Comparison of ENCODE assay signal across 9 mouse cellular contexts in genomic region chr3:151836451-151836850, GRCm38 (mm10). TPM values are rescaled to one million over a fixed set of nuclear protein-coding genes. Genes with fewer than 3 reads are reported as not detected.
A peak's percentile ranks its signal among the peaks of the same experiment; 100 is the strongest.
DNase-seq lines count a peak whose midpoint lies in the region; ATAC-seq lines count a peak whose summit lies in the region.
"Had no signal": no experiment of that assay in that cellular context is flagged by ENCODE, and none has a peak within 500 bp of the region (broad histone marks: within the 10 kb centered on the region; RNA-seq: fewer than 3 reads in every experiment).

No protein-coding gene starts in this region.

- H3K4me2 ChIP-seq in kidney, embryonic 14.5 days (replicated peaks; ENCODE audit: low read depth, low read length): peak overlapping the region; percentile 95
- H3K4me2 ChIP-seq in forebrain, embryonic 12.5 days: peak overlapping the region; percentile 92
- H3K4me2 ChIP-seq in neural tube, embryonic 13.5 days: peak overlapping the region; percentile 74

- whole genome bisulfite sequencing in kidney, embryonic 14.5 days: 9% methylated on average over 5 of the region's 5 CpGs
- WGBS in forebrain, embryonic 12.5 days: 6% methylated on average over 5 of the region's 5 CpGs
- WGBS in limb, embryonic 10.5 days: 8% methylated on average over 5 of the region's 5 CpGs
- WGBS in neural tube, embryonic 13.5 days: 4% methylated on average over 5 of the region's 5 CpGs

- no peak for ATAC-seq in kidney, embryonic 14.5 days (ENCODE audit: low FRiP score, low TSS enrichment)
- no peak for ATAC-seq in forebrain, embryonic 12.5 days (ENCODE audit: low FRiP score)
- ATAC-seq in neural tube, embryonic 13.5 days (ENCODE audit: low read depth): 0 out of 2 replicates have a peak, but pooled peaks have one; percentile 5
- no peak for ATAC-seq in megakaryocyte-erythroid progenitor cell, adult 5-6 weeks (replicated peaks; ENCODE audit: low FRiP score, low TSS enrichment, poor library complexity, severe bottlenecking)

- no peak for DNase-seq in kidney, adult 11 months
- no peak for DNase-seq in limb, embryonic 10.5 days (ENCODE audit: low spot score)
- DNase-seq in cerebellum, postnatal 14 days: no peak
- DNase-seq in thymus, adult 18-20 months: no peak

- 0 out of 2 replicates have a peak, but pooled peaks cover 4% of the 10 kb centered on the region for H3K4me1 ChIP-seq in kidney, embryonic 14.5 days (ENCODE audit: control insufficient read depth, insufficient read depth, low read length)
- H3K4me1 ChIP-seq in forebrain, embryonic 12.5 days: peaks cover 14% of the 10 kb centered on the region
- H3K4me1 ChIP-seq in limb, embryonic 10.5 days: peaks cover 21% of the 10 kb centered on the region
- peaks cover 13% of the 10 kb centered on the region for H3K4me1 ChIP-seq in neural tube, embryonic 13.5 days (replicated peaks)

- H3K27ac ChIP-seq in kidney, embryonic 14.5 days (ENCODE audit: low read depth, low read length): peak overlapping the region; percentile 26; the same call in 1 of the 2 replicates
- no peak overlapping the region for H3K27ac ChIP-seq in forebrain, embryonic 12.5 days
- H3K27ac ChIP-seq in limb, embryonic 10.5 days: no peak overlapping the region
- H3K27ac ChIP-seq in neural tube, embryonic 13.5 days (replicated peaks): no peak overlapping the region

- peak overlapping the region; percentile 57; the same call in 1 of the 2 replicates for H3K4me3 ChIP-seq in kidney, embryonic 14.5 days (ENCODE audit: low read length)
- peak overlapping the region; percentile 49 for H3K4me3 ChIP-seq in forebrain, embryonic 12.5 days (replicated peaks)
- H3K4me3 ChIP-seq in limb, embryonic 10.5 days: peak overlapping the region; percentile 59
- peak overlapping the region; percentile 43; the same call in 1 of the 2 replicates for H3K4me3 ChIP-seq in neural tube, embryonic 13.5 days

- H3K9ac ChIP-seq in kidney, embryonic 14.5 days (ENCODE audit: low read depth, low read length): peak overlapping the region; percentile 48; the same call in 1 of the 2 replicates
- no peak overlapping the region for H3K9ac ChIP-seq in forebrain, embryonic 12.5 days
- no peak overlapping the region; the same call in 1 of the 2 replicates for H3K9ac ChIP-seq in neural tube, embryonic 13.5 days

- no peaks in the 10 kb centered on the region for H3K27me3 ChIP-seq in kidney, embryonic 14.5 days (ENCODE audit: control insufficient read depth, insufficient read depth, low read length)
- peaks cover 21% of the 10 kb centered on the region for H3K27me3 ChIP-seq in forebrain, embryonic 12.5 days
- peaks cover 44% of the 10 kb centered on the region for H3K27me3 ChIP-seq in limb, embryonic 10.5 days (ENCODE audit: low read depth, poor library complexity, severe bottlenecking)
- peaks cover 26% of the 10 kb centered on the region for H3K27me3 ChIP-seq in neural tube, embryonic 13.5 days

- H3K36me3 ChIP-seq in kidney, embryonic 14.5 days (ENCODE audit: control insufficient read depth, insufficient read depth, low read length): no peaks in the 10 kb centered on the region
- no peaks in the 10 kb centered on the region for H3K36me3 ChIP-seq in forebrain, embryonic 12.5 days (replicated peaks)
- H3K36me3 ChIP-seq in limb, embryonic 10.5 days: no peaks in the 10 kb centered on the region
- H3K36me3 ChIP-seq in neural tube, embryonic 13.5 days: no peaks in the 10 kb centered on the region

- no peaks in the 10 kb centered on the region for H3K9me3 ChIP-seq in kidney, embryonic 14.5 days (ENCODE audit: control insufficient read depth, low read length)
- H3K9me3 ChIP-seq in forebrain, embryonic 12.5 days: no peaks in the 10 kb centered on the region
- no peaks in the 10 kb centered on the region for H3K9me3 ChIP-seq in limb, embryonic 10.5 days (replicated peaks)
- no peaks in the 10 kb centered on the region for H3K9me3 ChIP-seq in neural tube, embryonic 13.5 days

RNA-seq across cellular contexts. Expression of gene Ptgfr, which starts 1.0 kb away (rescaled TPM):
- 4.4 and 6.1 TPM in 2 replicates for polyA plus RNA-seq in kidney, embryonic 14.5 days (2014; fragmentation: Nextera tagmentation; extraction: Ambion mirVana)
- 0.56 and 0.65 TPM in 2 replicates for polyA plus RNA-seq in forebrain, embryonic 12.5 days (2016; fragmentation: Nextera tagmentation; extraction: Ambion mirVana)
- 0.74 and 1.8 TPM in 2 replicates for polyA plus RNA-seq in limb, embryonic 10.5 days (2016; fragmentation: Nextera tagmentation; extraction: Ambion mirVana)
- 2.1 and 3.3 TPM in 2 replicates for polyA plus RNA-seq in neural tube, embryonic 13.5 days (2015; fragmentation: Nextera tagmentation; extraction: Ambion mirVana)
- total RNA-seq in megakaryocyte-erythroid progenitor cell, adult 5-6 weeks (2014; fragmentation: Nextera tagmentation): not detected in 2 replicates
- not detected in 2 replicates for total RNA-seq in megakaryocyte-erythroid progenitor cell, adult 5-6 weeks (2017)
- total RNA-seq: adrenal gland, postnatal 25 days had no signal
